Mouse (Mus musculus) liver, embryonic 14.5 days (tissue): ENCODE measurements around the gene Arid4a. TPM values are rescaled to one million over a fixed set of nuclear protein-coding genes. Genes with fewer than 3 reads are reported as not detected.

ENCODE experiments used
- ATAC-seq: fragments of 200-750 bp; cut with Nextera tagmentation; 2 replicates; pipeline ENCODE4 v1.8.0; 2017; ENCODE audit warnings: moderate number of reproducible peaks, mild to moderate bottlenecking, moderate library complexity; ENCODE audit not compliant: insufficient read depth
- DNase-seq, 3 experiments: peaks; one replicate each; pipeline ENCODE4 v3.0.0-alpha.2; 2012 to 2013; ENCODE audit warnings: low read depth in 3 of 3, low spot score in 3 of 3
- H3K27ac ChIP-seq: fragments of 300-500 bp; sonication (generic); 2 replicates; pipeline ENCODE4 v1.5.1; 2014; ENCODE audit warnings: moderate library complexity, mild to moderate bottlenecking, control low read depth, inconsistent platforms
- H3K27me3 ChIP-seq: fragments of 300-500 bp; sonication (generic); 2 replicates; pipeline ENCODE4 v1.6.1; 2014; ENCODE audit warnings: mild to moderate bottlenecking, low read length, moderate library complexity; ENCODE audit not compliant: control insufficient read depth, insufficient read depth
- H3K36me3 ChIP-seq: fragments of 300-500 bp; sonication (generic); replicated peaks from 2 replicates; pipeline ENCODE4 v1.6.1; 2014; ENCODE audit warnings: low read depth; ENCODE audit not compliant: control insufficient read depth, insufficient read depth
- H3K4me1 ChIP-seq, 2 experiments: fragments of 200-500 bp in 1 of 2; fragments of 300-500 bp in 1 of 2; sonication (generic) in 1 of 2; replicated peaks; 2 replicates each; pipeline ENCODE4 v1.6.1; 2012 to 2014; ENCODE audit warnings: antibody characterized with exemption in 1 of 2, inconsistent platforms in 1 of 2, low read length in 1 of 2; ENCODE audit not compliant: control insufficient read depth in 2 of 2, insufficient read depth in 2 of 2
- H3K4me2 ChIP-seq: fragments of 300-500 bp; sonication (generic); 2 replicates; pipeline ENCODE4 v1.6.1; 2014; ENCODE audit warnings: low read depth, mild to moderate bottlenecking, control low read depth, moderate library complexity
- H3K4me3 ChIP-seq, 2 experiments: fragments of 200-500 bp in 1 of 2; fragments of 300-500 bp in 1 of 2; sonication (generic) in 1 of 2; 2 replicates each; pipeline ENCODE4 v1.5.1; 2012 to 2014; ENCODE audit warnings: low read depth in 2 of 2, low read length in 2 of 2, mild to moderate bottlenecking in 2 of 2, control low read depth in 1 of 2, inconsistent platforms in 1 of 2, moderate library complexity in 1 of 2; ENCODE audit not compliant: insufficient read depth in 1 of 2
- H3K9ac ChIP-seq: fragments of 300-500 bp; sonication (generic); replicated peaks from 2 replicates; pipeline ENCODE4 v1.6.1; 2014; ENCODE audit warnings: mild to moderate bottlenecking, control low read depth, moderate library complexity
- H3K9me3 ChIP-seq: fragments of 300-500 bp; sonication (generic); 2 replicates; pipeline ENCODE4 v1.6.1; 2016; ENCODE audit warnings: low read length, mixed read lengths; ENCODE audit not compliant: control insufficient read depth
- CTCF ChIP-seq: IDR thresholded peaks from 2 replicates; pipeline ENCODE4 v1.5.1; 2016; ENCODE audit warnings: antibody characterized with exemption, low read depth, control low read depth
- EP300 ChIP-seq: IDR thresholded peaks from 2 replicates; pipeline ENCODE4 v1.6.1; 2016; ENCODE audit warnings: antibody characterized with exemption, low read depth
- WGBS: fragments of 180-500 bp; shearing (Covaris S2); extraction: QIAGEN DNeasy Blood & Tissue Kit; methylation state at CpG from one replicate; pipeline ENCODE4 v1.1.7; 2014; ENCODE audit not compliant: insufficient replicate concordance; 5-methylcytosine and 5-hydroxymethylcytosine counted together
- polyA plus RNA-seq, 2 experiments: library from polyadenylated mRNA; depleted of rRNA in 1 of 2; stranded (reverse) in 1 of 2; unstranded in 1 of 2; fragments of >200 nt; fragmentation: Nextera tagmentation in 1 of 2; extraction: Ambion mirVana in 1 of 2; gene quantifications; 2 replicates each; pipeline versions ENCODE4 v1.2.1 to v1.2.3; 2012 to 2014

The Arid4a gene
- polyA plus RNA-seq, 2 experiments: 4.6 to 17.7 TPM

DNA sequence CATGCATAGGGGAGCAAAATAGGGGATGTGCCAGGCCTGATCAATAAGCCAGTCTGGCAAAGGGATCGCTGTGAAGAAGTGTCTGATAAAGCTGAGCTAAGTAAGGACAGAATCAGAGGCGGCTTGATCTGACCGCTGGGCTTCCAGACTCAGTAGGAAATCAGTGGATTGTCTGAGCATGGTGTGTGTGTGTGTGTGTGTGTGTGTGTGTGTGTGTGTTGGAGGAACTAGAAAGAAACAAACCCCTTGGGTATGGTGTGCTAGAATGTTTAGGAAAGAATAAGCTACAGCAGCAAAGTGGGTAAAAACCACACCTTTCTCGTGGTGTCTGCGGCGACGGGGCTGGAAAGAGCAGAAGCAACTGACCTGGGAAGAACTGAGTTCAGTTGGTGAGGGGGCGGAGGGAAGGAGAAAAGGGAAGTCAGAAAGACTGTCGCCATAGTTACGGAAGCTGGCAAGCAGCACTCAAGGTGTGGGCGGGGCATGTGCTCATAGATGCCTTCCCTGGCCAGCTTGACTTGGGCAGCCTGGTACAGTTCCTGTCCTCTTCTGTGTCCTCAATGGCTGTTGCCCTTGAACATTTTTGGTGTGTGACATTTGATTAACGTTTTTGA lies 98.0 kb downstream of the Arid4a start:
- DNase-seq (peak; percentile 28 to 39 (median 29)), ATAC-seq (no peak)
- no peak for TF ChIP-seq CTCF
- no peak for TF ChIP-seq EP300
- no peaks in the 10 kb centered on the region for H3K27me3 ChIP-seq
- H3K4me2 ChIP-seq: peak overlapping the region; percentile 31; the same call in 1 of the 2 replicates
- H3K9me3 ChIP-seq: no peaks in the 10 kb centered on the region
- no peak overlapping the region for H3K4me3 ChIP-seq
- no peaks in the 10 kb centered on the region for H3K36me3 ChIP-seq
- 11% methylated on average over 12 of the region's 12 CpGs for WGBS
- peaks cover 0 to 15% of the 10 kb centered on the region in 2 experiments; a peak in 2 of 4 replicates for H3K4me1 ChIP-seq
- no peak overlapping the region for H3K27ac ChIP-seq
- no peak overlapping the region for H3K9ac ChIP-seq

GRCm38 (mm10) chr12:71116411-71116810 lies 100.6 kb downstream of the Arid4a start:
- DNase-seq (no peak), ATAC-seq (no peak)
- Histone ChIP-seq H3K36me3 (no peaks in the 10 kb centered on the region), H3K4me3 (no peak overlapping the region), H3K4me2 (no peak overlapping the region), H3K9ac (no peak overlapping the region), H3K27ac (no peak overlapping the region), H3K9me3 (no peaks in the 10 kb centered on the region), H3K4me1 (peaks cover 0 to 15% of the 10 kb centered on the region in 2 experiments; a peak in 2 of 4 replicates), H3K27me3 (no peaks in the 10 kb centered on the region)
- 76% methylated on average over 5 of the region's 5 CpGs for WGBS
- TF ChIP-seq EP300 (no peak), CTCF (no peak)

GRCm38 (mm10) chr12:71122731-71123130 lies 106.9 kb downstream of the Arid4a start:
- H3K27ac ChIP-seq: no peak overlapping the region
- no peak for DNase-seq
- H3K9me3 ChIP-seq: no peaks in the 10 kb centered on the region
- H3K4me3 ChIP-seq: no peak overlapping the region
- TF ChIP-seq EP300 (no peak), CTCF (no peak)
- peaks cover 17% of the 10 kb centered on the region for H3K36me3 ChIP-seq
- H3K27me3 ChIP-seq: no peaks in the 10 kb centered on the region
- H3K9ac ChIP-seq: no peak overlapping the region
- 72% methylated on average over 10 of the region's 10 CpGs for WGBS
- no peak for ATAC-seq
- no peaks in the 10 kb centered on the region for H3K4me1 ChIP-seq
- no peak overlapping the region for H3K4me2 ChIP-seq

DNA sequence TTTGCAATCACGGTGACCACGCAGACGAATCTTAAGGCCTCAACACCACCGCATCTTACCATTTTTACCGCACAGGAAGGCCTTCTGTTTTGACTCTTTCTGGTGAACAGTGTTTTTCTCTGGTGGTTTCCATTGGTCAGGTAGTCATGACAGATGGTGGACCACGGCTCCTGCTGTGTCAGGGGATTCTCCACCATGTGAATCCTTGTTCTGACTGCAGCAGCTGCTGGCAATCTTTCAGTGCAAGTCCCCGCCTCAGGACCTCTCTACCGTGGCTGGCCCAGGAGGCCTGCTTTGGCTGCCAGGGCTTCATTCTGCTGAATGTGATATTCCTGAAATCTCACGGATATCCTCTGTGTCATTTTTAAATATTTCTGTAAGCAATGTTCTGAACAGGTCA lies 107.5 kb downstream of the Arid4a start:
- H3K4me3 ChIP-seq: no peak overlapping the region
- no peak for TF ChIP-seq EP300
- TF ChIP-seq CTCF: no peak
- no peak for ATAC-seq
- H3K4me2 ChIP-seq: no peak overlapping the region
- DNase-seq: no peak
- no peak overlapping the region for H3K9ac ChIP-seq
- H3K4me1 ChIP-seq: no peaks in the 10 kb centered on the region
- 81% methylated on average over 9 of the region's 9 CpGs for WGBS
- no peaks in the 10 kb centered on the region for H3K9me3 ChIP-seq
- H3K36me3 ChIP-seq: peaks cover 17% of the 10 kb centered on the region
- no peak overlapping the region for H3K27ac ChIP-seq
- H3K27me3 ChIP-seq: no peaks in the 10 kb centered on the region

DNA sequence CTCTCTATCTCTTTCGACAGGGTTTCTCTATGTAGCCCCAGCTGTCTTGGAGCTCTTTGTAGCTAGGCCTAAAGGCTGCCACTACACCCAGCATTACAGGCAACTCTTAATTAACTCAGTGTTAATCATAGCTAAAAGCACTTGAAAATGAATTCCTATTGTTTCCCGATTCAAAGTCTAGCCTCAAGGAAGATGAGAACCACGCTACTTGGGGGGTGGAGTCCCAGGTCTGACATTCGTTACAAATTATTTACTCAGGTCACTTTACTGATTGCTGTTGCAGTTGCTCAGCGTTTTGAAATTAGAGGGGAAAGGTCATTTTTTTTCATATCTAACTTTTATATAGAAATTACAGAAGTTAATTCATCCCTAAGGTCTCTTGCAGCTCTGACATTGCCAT lies 119.8 kb downstream of the Arid4a start:
- H3K27me3 ChIP-seq: no peaks in the 10 kb centered on the region
- H3K4me3 ChIP-seq: peak overlapping the region; percentile 77 to 97
- no peak for TF ChIP-seq EP300
- no peak for TF ChIP-seq CTCF
- peak overlapping the region; percentile 42; the same call in 1 of the 2 replicates for H3K9ac ChIP-seq
- no peak for ATAC-seq
- peaks cover 4% of the 10 kb centered on the region for H3K36me3 ChIP-seq
- H3K4me2 ChIP-seq: peak overlapping the region; percentile 82
- DNase-seq: no peak
- peaks cover 5 to 9% of the 10 kb centered on the region in 2 experiments; a peak in 2 of 4 replicates for H3K4me1 ChIP-seq
- WGBS: 9% methylated on average over 5 of the region's 5 CpGs
- no peak overlapping the region for H3K27ac ChIP-seq
- H3K9me3 ChIP-seq: no peaks in the 10 kb centered on the region
